In the genomic region with DNA sequence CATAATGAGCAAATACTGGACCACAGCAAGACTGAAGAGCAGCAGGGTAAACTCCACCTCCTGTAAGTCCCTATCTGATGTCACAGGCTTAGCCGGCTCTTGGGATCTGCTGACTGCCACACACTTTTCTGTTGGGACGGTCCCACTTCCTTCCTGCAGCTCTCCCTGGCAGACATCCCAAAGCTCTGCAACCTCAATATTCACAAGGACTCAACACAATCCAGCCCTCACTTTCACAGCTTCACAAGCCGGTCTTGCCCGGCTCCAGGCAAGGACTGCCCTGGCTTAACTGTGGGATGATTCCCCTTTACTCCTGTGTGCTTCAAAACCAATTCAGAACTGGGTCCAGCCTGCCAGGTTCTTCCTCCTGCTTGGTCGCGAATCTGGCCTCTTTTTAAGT, we compare ENCODE assay signal across 9 mouse cellular contexts. TPM values are rescaled to one million over a fixed set of nuclear protein-coding genes. Genes with fewer than 3 reads are reported as not detected.
DNase-seq lines count a peak whose midpoint lies in the region; ATAC-seq lines count a peak whose summit lies in the region.
"Had no signal": no experiment of that assay in that cellular context is flagged by ENCODE, and none has a peak within 500 bp of the region (broad histone marks: within the 10 kb centered on the region; RNA-seq: fewer than 3 reads in every experiment).

No protein-coding gene starts in this region.

- no peaks in the 10 kb centered on the region for H3K36me3 ChIP-seq in hindbrain, embryonic 16.5 days (ENCODE audit: control insufficient read depth, insufficient read depth, low read length)
- no peaks in the 10 kb centered on the region for H3K36me3 ChIP-seq in hindbrain, embryonic 12.5 days
- H3K36me3 ChIP-seq in kidney, embryonic 16.5 days (ENCODE audit: insufficient read depth, low read length), result peaks cover 2% of the 10 kb centered on the region; the same call in 1 of the 2 replicates
- H3K36me3 ChIP-seq in macrophage (ENCODE audit: inconsistent target), result no peaks in the 10 kb centered on the region
- H3K36me3 ChIP-seq in hindbrain, embryonic 14.5 days (replicated peaks; ENCODE audit: control insufficient read depth, insufficient read depth), result no peaks in the 10 kb centered on the region
- H3K36me3 ChIP-seq: embryonic facial prominence, embryonic 12.5 days had no signal

- H3K27ac ChIP-seq in hindbrain, embryonic 16.5 days (ENCODE audit: low read depth, low read length), result no peak overlapping the region
- no peak overlapping the region for H3K27ac ChIP-seq in hindbrain, embryonic 12.5 days
- peak overlapping the region; percentile 4; the same call in 1 of the 2 replicates for H3K27ac ChIP-seq in kidney, embryonic 16.5 days (ENCODE audit: low read length)
- H3K27ac ChIP-seq in macrophage, result peak overlapping the region; percentile 24; the same call in 1 of the 2 replicates
- no peak overlapping the region; the same call in 1 of the 2 replicates for H3K27ac ChIP-seq in hindbrain, embryonic 14.5 days
- H3K27ac ChIP-seq: embryonic facial prominence, embryonic 12.5 days had no signal

- peak; percentile 14 for DNase-seq in gastrocnemius, postnatal 25 days
- no peak for DNase-seq in ovary, adult 18-20 months (ENCODE audit: low spot score)
- no peak for DNase-seq in cerebellum, adult 8-10 months
- no peak for DNase-seq in hindbrain, embryonic 14.5 days (ENCODE audit: low spot score)

- H3K79me2 ChIP-seq in macrophage (ENCODE audit: inconsistent target), result peaks cover 97% of the 10 kb centered on the region

- H3K27me3 ChIP-seq in hindbrain, embryonic 16.5 days (replicated peaks; ENCODE audit: control insufficient read depth, insufficient read depth, low read length), result no peaks in the 10 kb centered on the region
- no peaks in the 10 kb centered on the region for H3K27me3 ChIP-seq in hindbrain, embryonic 12.5 days
- no peaks in the 10 kb centered on the region for H3K27me3 ChIP-seq in kidney, embryonic 16.5 days (ENCODE audit: insufficient read depth, low read length)
- no peaks in the 10 kb centered on the region for H3K27me3 ChIP-seq in hindbrain, embryonic 14.5 days (ENCODE audit: control insufficient read depth, insufficient read depth, low read length)
- H3K27me3 ChIP-seq: embryonic facial prominence, embryonic 12.5 days had no signal

- 37% methylated on average over 6 of the region's 6 CpGs for WGBS in hindbrain, embryonic 16.5 days
- WGBS in hindbrain, embryonic 12.5 days, result 49% methylated on average over 6 of the region's 6 CpGs
- WGBS in kidney, embryonic 16.5 days, result 43% methylated on average over 6 of the region's 6 CpGs
- WGBS in macrophage (ENCODE audit: missing documents), result 13% methylated on average over 6 of the region's 6 CpGs
- WGBS in hindbrain, embryonic 14.5 days, result 33% methylated on average over 6 of the region's 6 CpGs

- no peaks in the 10 kb centered on the region; the same call in 1 of the 2 replicates for H3K4me1 ChIP-seq in hindbrain, embryonic 16.5 days (ENCODE audit: control insufficient read depth, insufficient read depth, low read depth, low read length)
- 0 out of 2 replicates have a peak, but pooled peaks cover 2% of the 10 kb centered on the region for H3K4me1 ChIP-seq in hindbrain, embryonic 12.5 days
- peaks cover 15% of the 10 kb centered on the region; the same call in 1 of the 2 replicates for H3K4me1 ChIP-seq in kidney, embryonic 16.5 days (ENCODE audit: insufficient read depth, low read length)
- peaks cover 10% of the 10 kb centered on the region; the same call in 1 of the 2 replicates for H3K4me1 ChIP-seq in hindbrain, embryonic 14.5 days (replicated peaks; ENCODE audit: control insufficient read depth, insufficient read depth, low read length)

- peak; percentile 48; the same call in 1 of the 2 replicates for ATAC-seq in hindbrain, embryonic 16.5 days
- no peak for ATAC-seq in hindbrain, embryonic 12.5 days (ENCODE audit: low FRiP score)
- ATAC-seq in kidney, embryonic 16.5 days (ENCODE audit: low FRiP score, low TSS enrichment), result peak; percentile 73; the same call in 1 of the 2 replicates
- no peak for ATAC-seq in hindbrain, embryonic 14.5 days (ENCODE audit: low FRiP score)

- H3K4me2 ChIP-seq in hindbrain, embryonic 16.5 days (ENCODE audit: low read length), result no peak overlapping the region
- no peak overlapping the region for H3K4me2 ChIP-seq in hindbrain, embryonic 12.5 days (replicated peaks)
- H3K4me2 ChIP-seq in kidney, embryonic 16.5 days (replicated peaks; ENCODE audit: low read depth, low read length), result no peak overlapping the region
- H3K4me2 ChIP-seq in hindbrain, embryonic 14.5 days (replicated peaks), result no peak overlapping the region
- H3K4me2 ChIP-seq: embryonic facial prominence, embryonic 12.5 days had no signal

- H3K9me3 ChIP-seq in hindbrain, embryonic 16.5 days (ENCODE audit: control insufficient read depth, low read length), result peaks cover 3% of the 10 kb centered on the region; the same call in 1 of the 2 replicates
- H3K9me3 ChIP-seq in hindbrain, embryonic 12.5 days (replicated peaks), result peaks cover 4% of the 10 kb centered on the region; the same call in 1 of the 2 replicates
- no peaks in the 10 kb centered on the region for H3K9me3 ChIP-seq in kidney, embryonic 16.5 days (ENCODE audit: low read length)
- no peaks in the 10 kb centered on the region; the same call in 1 of the 2 replicates for H3K9me3 ChIP-seq in hindbrain, embryonic 14.5 days (ENCODE audit: control insufficient read depth, low read length)
- H3K9me3 ChIP-seq: embryonic facial prominence, embryonic 12.5 days had no signal

- no peak overlapping the region for H3K4me3 ChIP-seq in hindbrain, embryonic 16.5 days (ENCODE audit: low read length)
- H3K4me3 ChIP-seq in hindbrain, embryonic 12.5 days, result no peak overlapping the region
- no peak overlapping the region for H3K4me3 ChIP-seq in kidney, embryonic 16.5 days (ENCODE audit: low read length)
- no peak overlapping the region for H3K4me3 ChIP-seq in macrophage (ENCODE audit: inconsistent target)
- H3K4me3 ChIP-seq in hindbrain, embryonic 14.5 days (replicated peaks; ENCODE audit: low read length), result no peak overlapping the region
- H3K4me3 ChIP-seq: embryonic facial prominence, embryonic 12.5 days had no signal

- H3K9ac ChIP-seq in hindbrain, embryonic 16.5 days (ENCODE audit: low read depth, low read length), result no peak overlapping the region
- H3K9ac ChIP-seq in hindbrain, embryonic 12.5 days, result no peak overlapping the region
- 0 out of 2 replicates have a peak overlapping the region, but pooled peaks have one; percentile 5 for H3K9ac ChIP-seq in kidney, embryonic 16.5 days (replicated peaks; ENCODE audit: low read length)
- H3K9ac ChIP-seq in hindbrain, embryonic 14.5 days, result no peak overlapping the region
- H3K9ac ChIP-seq: embryonic facial prominence, embryonic 12.5 days had no signal

RNA-seq across cellular contexts. Expression of a gene that starts 21.1 kb away (rescaled TPM):
- 51.7 and 58.7 TPM in 2 replicates for polyA plus RNA-seq in hindbrain, embryonic 16.5 days (2015; fragmentation: Nextera tagmentation; extraction: Ambion mirVana)
- polyA plus RNA-seq in hindbrain, embryonic 12.5 days (2016; fragmentation: Nextera tagmentation; extraction: Ambion mirVana), result 62.3 and 63.6 TPM in 2 replicates
- 10 to 100 TPM; 13.2 to 13.6 TPM for total RNA-seq in gastrocnemius, postnatal 25 days (2021)
- polyA plus RNA-seq in kidney, embryonic 16.5 days (2015; fragmentation: Nextera tagmentation; extraction: Ambion mirVana), result 76.5 and 79.9 TPM in 2 replicates
- 100 to 1,000 TPM in 16 of 26 experiments, 10 to 100 TPM in 10; 47.5 to 159 (median 113) TPM for total RNA-seq in macrophage (2018; cell fraction: chromatin; rRNA removed)
- total RNA-seq in macrophage (2018; cell fraction: cytosol; rRNA removed), result 10 to 100 TPM; 20.1 to 37.4 (median 29.4) TPM
- total RNA-seq in macrophage (2018; cell fraction: nucleus; rRNA removed), result 100 to 1,000 TPM in 1 of 26 experiments, 10 to 100 TPM in 25; 29.2 to 107 (median 51.8) TPM
- polyA plus RNA-seq in macrophage (2018), result 16.3 to 20.2 TPM (median 19.8 TPM) in 3 replicates
- polyA plus RNA-seq in hindbrain, embryonic 14.5 days (2014; fragmentation: Nextera tagmentation; extraction: Ambion mirVana), result 49.1 and 53.3 TPM in 2 replicates

RNA-seq across cellular contexts. Expression of a gene that starts 23.9 kb away (rescaled TPM):
- polyA plus RNA-seq in hindbrain, embryonic 16.5 days (2015; fragmentation: Nextera tagmentation; extraction: Ambion mirVana), result 0.09 and 0.11 TPM in 2 replicates
- 0.13 and 0.22 TPM in 2 replicates for polyA plus RNA-seq in hindbrain, embryonic 12.5 days (2016; fragmentation: Nextera tagmentation; extraction: Ambion mirVana)
- not detected for total RNA-seq in gastrocnemius, postnatal 25 days (2021)
- polyA plus RNA-seq in kidney, embryonic 16.5 days (2015; fragmentation: Nextera tagmentation; extraction: Ambion mirVana), result 0.15 and 0.33 TPM in 2 replicates
- total RNA-seq in macrophage (2018; cell fraction: chromatin; rRNA removed), result not detected
- total RNA-seq in macrophage (2018; cell fraction: cytosol; rRNA removed), result not detected
- not detected for total RNA-seq in macrophage (2018; cell fraction: nucleus; rRNA removed)
- polyA plus RNA-seq in macrophage (2018), result not detected in 3 replicates
- polyA plus RNA-seq in hindbrain, embryonic 14.5 days (2014; fragmentation: Nextera tagmentation; extraction: Ambion mirVana), result 0.12 and 0.23 TPM in 2 replicates

RNA-seq across cellular contexts. Expression of a gene that starts 46.5 kb away (rescaled TPM):
- polyA plus RNA-seq in hindbrain, embryonic 16.5 days (2015; fragmentation: Nextera tagmentation; extraction: Ambion mirVana), result 53.9 and 59.3 TPM in 2 replicates
- 59.8 and 66.8 TPM in 2 replicates for polyA plus RNA-seq in hindbrain, embryonic 12.5 days (2016; fragmentation: Nextera tagmentation; extraction: Ambion mirVana)
- 10 to 100 TPM; 29.8 to 35.7 TPM for total RNA-seq in gastrocnemius, postnatal 25 days (2021)
- 81.1 and 82.6 TPM in 2 replicates for polyA plus RNA-seq in kidney, embryonic 16.5 days (2015; fragmentation: Nextera tagmentation; extraction: Ambion mirVana)
- 100 to 1,000 TPM in 22 of 26 experiments, 10 to 100 TPM in 4; 61.3 to 252 (median 196) TPM for total RNA-seq in macrophage (2018; cell fraction: chromatin; rRNA removed)
- total RNA-seq in macrophage (2018; cell fraction: cytosol; rRNA removed), result 100 to 1,000 TPM in 6 of 26 experiments, 10 to 100 TPM in 20; 40.6 to 144 (median 77.4) TPM
- 100 to 1,000 TPM in 20 of 26 experiments, 10 to 100 TPM in 6; 55.5 to 262 (median 129) TPM for total RNA-seq in macrophage (2018; cell fraction: nucleus; rRNA removed)
- 176 to 189 TPM (median 181 TPM) in 3 replicates for polyA plus RNA-seq in macrophage (2018)
- polyA plus RNA-seq in hindbrain, embryonic 14.5 days (2014; fragmentation: Nextera tagmentation; extraction: Ambion mirVana), result 52.2 and 62.2 TPM in 2 replicates

Comparison
In these comparisons a context has a peak if more than half of its experiments do, and no peak if none do; other contexts are left out.
1. ATAC-seq: peak in hindbrain, embryonic 16.5 days (single experiment) and kidney, embryonic 16.5 days (single experiment); none in hindbrain, embryonic 12.5 days (single experiment) and hindbrain, embryonic 14.5 days (single experiment).
2. H3K27ac ChIP-seq: peak in kidney, embryonic 16.5 days (single experiment) and macrophage (single experiment); none in hindbrain, embryonic 16.5 days (single experiment), hindbrain, embryonic 12.5 days (single experiment) and hindbrain, embryonic 14.5 days (single experiment).